Mouse (Mus musculus) mature B cell (primary cell): Measurements from ENCODE around the gene Bud13.

Experiments used
- in situ Hi-C: fragments of 300-500 bp; cut with MboI; formaldehyde crosslinking; loops from 2 replicates; pipeline ENCODE4 v1.14.3; 2019

Gene Bud13

DNA sequence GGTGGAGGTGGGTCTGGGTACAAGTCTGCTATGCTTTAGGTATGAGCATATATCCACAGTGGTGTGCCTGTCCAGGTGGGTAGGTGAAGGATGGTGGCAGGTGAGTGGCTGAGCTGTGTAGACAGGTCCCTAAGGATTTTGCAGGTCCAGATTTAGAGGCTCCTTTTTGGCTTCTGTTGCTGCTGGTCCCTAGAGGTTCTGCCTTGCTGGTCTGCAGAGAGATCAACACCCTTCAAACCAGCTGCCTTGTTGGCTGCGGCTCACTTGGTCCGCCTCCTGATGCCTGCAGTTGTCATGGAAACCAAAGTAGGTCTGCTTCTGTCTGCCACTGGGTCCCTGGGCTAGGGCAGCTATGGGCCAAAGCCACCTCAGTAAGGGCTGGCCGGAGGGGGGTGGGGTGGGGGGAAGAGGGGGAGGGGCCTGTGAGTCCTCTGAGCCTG lies 55.1 kb downstream of the Bud13 start:
- in situ Hi-C loops: no loop called here

DNA sequence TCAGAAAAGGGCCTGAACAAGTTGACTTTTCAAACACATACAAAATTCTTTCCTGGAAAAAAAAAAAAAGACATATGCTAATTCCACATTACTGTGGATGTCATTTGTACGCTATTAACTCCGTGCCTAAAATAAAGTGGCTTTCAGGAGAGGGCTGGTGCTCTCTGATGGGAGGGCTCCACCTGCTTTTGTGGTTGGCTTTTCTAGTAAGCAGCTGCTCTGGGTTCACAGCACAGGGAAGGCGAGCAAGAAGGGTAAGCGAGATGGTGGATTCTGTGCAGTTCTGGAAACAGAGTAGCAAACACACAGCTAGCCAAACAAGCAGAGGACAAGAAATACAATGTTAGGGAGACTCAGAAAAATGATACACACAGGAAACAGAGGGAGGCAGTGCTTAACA lies 55.6 kb downstream of the Bud13 start:
- in situ Hi-C loops: no loop called here

DNA sequence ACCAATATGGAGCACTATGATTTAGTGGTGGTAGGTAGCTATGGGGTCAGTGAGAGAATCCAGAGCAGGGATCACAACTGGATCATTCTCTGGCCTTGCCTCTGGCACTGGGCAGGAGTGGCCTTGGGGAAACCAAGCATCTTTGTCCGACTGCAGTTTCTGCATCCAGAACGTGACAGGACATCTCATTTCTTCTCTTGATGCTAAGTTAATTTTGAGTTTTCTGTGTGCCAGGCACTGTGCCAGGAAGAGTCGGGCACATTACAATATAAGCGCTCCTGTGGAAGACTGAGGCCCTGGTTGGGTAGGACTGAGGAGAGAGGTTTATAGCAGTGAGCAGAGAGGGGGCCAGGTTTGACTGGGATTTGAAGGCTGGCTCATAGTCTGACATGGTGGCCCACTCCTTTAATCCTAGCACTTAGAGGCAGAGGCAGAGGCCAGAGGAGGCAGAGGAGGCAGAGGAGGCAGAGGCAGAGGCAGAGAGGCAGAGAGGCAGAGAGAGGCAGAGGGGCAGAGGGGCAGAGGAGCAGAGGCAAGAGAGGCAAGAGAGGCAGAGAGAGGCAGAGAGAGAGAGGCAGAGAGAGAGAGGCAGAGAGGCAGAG lies 56.3 kb downstream of the Bud13 start:
- in situ Hi-C loops: no loop called here

GRCm38 (mm10) chr9:46345887-46346665 lies 63.3 kb downstream of the Bud13 start:
- in situ Hi-C loops: no loop called here
